Mouse (Mus musculus): ENCODE measurements at regions not wholly inside any gene's neighbourhood (a gene's known extent, or its start where the extent isn't known, plus 50 kb on each side); places are given as distances from the start of the nearest gene placed in this dataset.

DNA sequence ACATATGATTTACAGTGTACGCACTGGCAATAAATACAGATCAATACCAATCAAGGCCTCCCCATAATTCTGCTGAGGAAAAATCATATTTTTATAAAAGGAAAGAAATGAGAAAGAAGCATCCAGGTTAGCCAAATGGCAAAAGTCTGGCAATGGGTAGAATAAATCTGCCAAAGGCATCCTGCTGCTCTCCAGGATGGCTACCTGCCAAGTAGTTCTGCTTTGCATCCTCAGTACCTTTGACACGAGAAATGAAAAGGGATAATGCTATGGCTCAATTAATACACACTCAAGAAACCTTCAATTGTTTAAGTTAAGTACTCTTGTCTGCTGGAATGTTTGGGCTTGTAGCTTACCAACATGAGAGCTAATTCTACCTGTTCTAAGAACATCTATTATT, 451.2 kb upstream of the Marcks start:
- WGBS (ENCODE audit: insufficient replicate concordance), result 72% methylated on average over 2 of the region's 2 CpGs

DNA sequence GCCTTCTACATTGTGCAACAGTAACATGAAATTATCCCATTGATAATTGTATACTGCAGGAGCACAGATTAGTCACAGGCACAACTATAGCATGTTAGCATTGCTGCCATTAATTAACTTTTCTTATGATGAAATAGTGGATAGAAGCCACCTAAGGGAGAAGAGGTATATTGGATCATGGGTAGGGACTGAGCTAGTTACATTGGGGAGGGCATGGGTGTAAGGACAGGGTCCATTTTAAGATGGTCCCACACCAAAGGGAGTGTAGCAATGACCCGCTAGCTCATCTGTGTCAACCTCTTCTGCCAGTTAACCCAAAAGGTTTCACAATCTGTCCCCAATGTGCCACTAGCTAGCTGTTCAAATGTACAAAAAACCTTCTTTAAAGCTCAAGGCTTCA, 450.3 kb upstream of the Marcks start:
- H3K9me3 ChIP-seq (replicated peaks; ENCODE audit: control insufficient read depth, low read length), result no peaks in the 10 kb centered on the region
- no peak overlapping the region for H3K9ac ChIP-seq (ENCODE audit: low read depth, low read length)
- no peaks in the 10 kb centered on the region for H3K27me3 ChIP-seq (ENCODE audit: control insufficient read depth, insufficient read depth, low read length)
- 81% methylated on average over 1 of the region's 1 CpGs for WGBS (ENCODE audit: insufficient replicate concordance)
- no peaks in the 10 kb centered on the region for H3K4me1 ChIP-seq (ENCODE audit: control insufficient read depth, insufficient read depth, low read length)
- no peaks in the 10 kb centered on the region for H3K36me3 ChIP-seq (ENCODE audit: control insufficient read depth, insufficient read depth, low read length)
- ATAC-seq (replicated peaks; ENCODE audit: insufficient number of reproducible peaks, low FRiP score, low TSS enrichment), result no peak
- no peak overlapping the region for H3K4me3 ChIP-seq (ENCODE audit: low read depth, low read length)
- no peak overlapping the region for H3K27ac ChIP-seq (ENCODE audit: low read depth, low read length)
- no peak overlapping the region for H3K4me2 ChIP-seq

More for the DNA sequence above, 451.2 kb upstream of the Marcks start:
- Histone ChIP-seq H3K4me1 (ENCODE audit: control insufficient read depth, insufficient read depth, low read length) (no peaks in the 10 kb centered on the region), H3K27ac (ENCODE audit: low read depth, low read length) (no peak overlapping the region), H3K4me3 (ENCODE audit: low read depth, low read length) (no peak overlapping the region), H3K9ac (ENCODE audit: low read depth, low read length) (no peak overlapping the region), H3K27me3 (ENCODE audit: control insufficient read depth, insufficient read depth, low read length) (no peaks in the 10 kb centered on the region), H3K4me2 (no peak overlapping the region), H3K9me3 (replicated peaks; ENCODE audit: control insufficient read depth, low read length) (no peaks in the 10 kb centered on the region), H3K36me3 (ENCODE audit: control insufficient read depth, insufficient read depth, low read length) (no peaks in the 10 kb centered on the region)
- ATAC-seq (replicated peaks; ENCODE audit: insufficient number of reproducible peaks, low FRiP score, low TSS enrichment), result no peak

DNA sequence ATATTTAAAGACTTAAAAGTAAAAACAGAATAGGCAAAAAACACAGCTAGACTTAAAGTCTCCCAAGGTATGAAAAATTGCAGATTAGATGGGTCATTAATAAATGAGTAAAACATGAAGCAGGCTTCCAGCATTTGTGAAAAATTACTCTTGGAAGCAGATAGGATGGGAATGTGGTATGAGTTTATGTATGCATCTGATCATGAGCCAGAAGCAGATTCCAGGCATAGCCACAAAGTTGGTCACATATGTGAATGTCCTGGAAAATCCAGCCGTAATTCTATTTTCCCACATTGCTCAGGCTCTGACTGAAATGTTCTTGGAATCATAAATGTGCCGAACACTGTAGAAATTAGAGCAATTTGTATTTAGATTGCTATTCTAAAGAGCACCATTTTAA, 432.5 kb upstream of the Marcks start:
- H3K36me3 ChIP-seq (ENCODE audit: control insufficient read depth, insufficient read depth, low read length), result no peaks in the 10 kb centered on the region
- no peaks in the 10 kb centered on the region for H3K4me1 ChIP-seq (ENCODE audit: control insufficient read depth, insufficient read depth, low read length)
- no peak overlapping the region for H3K4me3 ChIP-seq (ENCODE audit: low read depth, low read length)
- WGBS (ENCODE audit: insufficient replicate concordance), result 81% methylated on average over 2 of the region's 2 CpGs
- no peak for ATAC-seq (replicated peaks; ENCODE audit: insufficient number of reproducible peaks, low FRiP score, low TSS enrichment)
- no peaks in the 10 kb centered on the region for H3K27me3 ChIP-seq (ENCODE audit: control insufficient read depth, insufficient read depth, low read length)
- no peak overlapping the region for H3K9ac ChIP-seq (ENCODE audit: low read depth, low read length)
- no peak overlapping the region for H3K4me2 ChIP-seq
- no peaks in the 10 kb centered on the region for H3K9me3 ChIP-seq (replicated peaks; ENCODE audit: control insufficient read depth, low read length)
- H3K27ac ChIP-seq (ENCODE audit: low read depth, low read length), result no peak overlapping the region

DNA sequence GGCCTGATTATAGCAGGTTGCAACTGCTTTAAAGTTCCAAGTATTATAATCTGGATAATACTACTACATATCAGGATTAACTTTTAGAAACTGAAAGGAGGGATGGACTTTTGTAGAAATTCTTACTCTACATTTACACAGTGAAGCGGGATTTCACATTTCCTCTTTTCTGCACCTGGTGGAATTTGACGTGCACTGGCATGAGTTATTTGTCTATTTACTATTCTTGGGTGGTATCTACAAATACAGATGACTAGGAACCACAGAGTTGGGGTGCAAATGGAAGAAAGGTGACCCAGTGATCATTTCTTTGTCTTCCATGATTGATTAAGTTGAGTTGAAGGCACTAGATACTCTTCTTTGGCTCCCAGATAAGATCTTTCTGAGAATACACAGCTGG, 423.0 kb upstream of the Marcks start:
- Histone ChIP-seq H3K4me3 (ENCODE audit: low read depth, low read length) (no peak overlapping the region), H3K4me1 (ENCODE audit: control insufficient read depth, insufficient read depth, low read length) (no peaks in the 10 kb centered on the region), H3K27me3 (ENCODE audit: control insufficient read depth, insufficient read depth, low read length) (no peaks in the 10 kb centered on the region), H3K9ac (ENCODE audit: low read depth, low read length) (no peak overlapping the region), H3K27ac (ENCODE audit: low read depth, low read length) (no peak overlapping the region), H3K9me3 (replicated peaks; ENCODE audit: control insufficient read depth, low read length) (no peaks in the 10 kb centered on the region), H3K36me3 (ENCODE audit: control insufficient read depth, insufficient read depth, low read length) (no peaks in the 10 kb centered on the region), H3K4me2 (no peak overlapping the region)
- WGBS (ENCODE audit: insufficient replicate concordance), result 88% methylated on average over 2 of the region's 2 CpGs
- ATAC-seq (replicated peaks; ENCODE audit: insufficient number of reproducible peaks, low FRiP score, low TSS enrichment), result no peak

DNA sequence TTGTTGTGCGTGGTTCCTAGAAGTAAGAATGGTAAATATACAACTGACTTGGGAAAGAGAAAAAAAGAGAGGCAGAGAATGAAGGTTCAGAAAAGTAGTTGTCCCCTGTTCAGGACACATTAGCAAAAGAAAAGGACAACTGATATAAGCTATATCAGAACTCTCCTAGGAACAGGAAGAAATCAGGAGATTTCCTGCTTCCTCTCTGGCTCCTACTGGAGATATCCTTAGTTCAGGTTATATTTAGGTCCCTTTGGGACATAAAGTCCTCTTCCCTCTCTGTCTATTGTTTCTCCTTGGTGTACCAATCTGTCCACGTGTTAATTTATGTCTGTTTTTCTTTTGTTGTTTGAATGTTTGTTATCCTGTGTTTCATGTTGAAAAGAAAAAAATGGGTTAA, 410.7 kb upstream of the Marcks start:
- H3K36me3 ChIP-seq (ENCODE audit: control insufficient read depth, insufficient read depth, low read length), result no peaks in the 10 kb centered on the region; the same call in 1 of the 2 replicates
- no peaks in the 10 kb centered on the region for H3K9me3 ChIP-seq (replicated peaks; ENCODE audit: control insufficient read depth, low read length)
- no peak overlapping the region for H3K4me2 ChIP-seq
- no peak overlapping the region for H3K27ac ChIP-seq (ENCODE audit: low read depth, low read length)
- H3K9ac ChIP-seq (ENCODE audit: low read depth, low read length), result no peak overlapping the region
- 74% methylated on average over 2 of the region's 2 CpGs for WGBS (ENCODE audit: insufficient replicate concordance)
- no peaks in the 10 kb centered on the region for H3K27me3 ChIP-seq (ENCODE audit: control insufficient read depth, insufficient read depth, low read length)
- H3K4me1 ChIP-seq (ENCODE audit: control insufficient read depth, insufficient read depth, low read length), result no peaks in the 10 kb centered on the region
- ATAC-seq (replicated peaks; ENCODE audit: insufficient number of reproducible peaks, low FRiP score, low TSS enrichment), result no peak
- H3K4me3 ChIP-seq (ENCODE audit: low read depth, low read length), result no peak overlapping the region

DNA sequence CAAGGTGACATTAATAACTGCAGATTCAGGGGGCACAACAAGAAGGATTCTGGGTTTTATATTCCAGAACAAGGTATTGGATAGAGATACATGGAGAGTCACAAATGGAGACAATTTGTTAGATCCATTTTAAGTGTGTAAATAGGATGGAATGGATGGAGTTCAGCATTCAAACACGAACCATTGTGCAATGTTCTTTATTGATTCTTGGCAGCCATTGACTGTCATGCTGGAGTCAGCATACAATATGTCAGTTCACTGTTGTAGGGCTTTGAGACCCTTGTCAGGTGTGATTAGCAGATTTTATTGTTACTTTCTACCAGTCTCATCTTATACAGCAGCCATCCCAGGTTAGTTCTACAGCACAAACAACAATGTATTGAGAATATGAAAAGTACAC, 402.0 kb upstream of the Marcks start:
- ATAC-seq (replicated peaks; ENCODE audit: insufficient number of reproducible peaks, low FRiP score, low TSS enrichment), result no peak
- H3K27me3 ChIP-seq (ENCODE audit: control insufficient read depth, insufficient read depth, low read length), result no peaks in the 10 kb centered on the region
- no peaks in the 10 kb centered on the region for H3K36me3 ChIP-seq (ENCODE audit: control insufficient read depth, insufficient read depth, low read length)
- no peak overlapping the region for H3K4me2 ChIP-seq
- H3K27ac ChIP-seq (ENCODE audit: low read depth, low read length), result no peak overlapping the region
- H3K4me3 ChIP-seq (ENCODE audit: low read depth, low read length), result no peak overlapping the region
- no peaks in the 10 kb centered on the region for H3K4me1 ChIP-seq (ENCODE audit: control insufficient read depth, insufficient read depth, low read length)
- 71% methylated on average over 1 of the region's 1 CpGs for WGBS (ENCODE audit: insufficient replicate concordance)
- H3K9ac ChIP-seq (ENCODE audit: low read depth, low read length), result no peak overlapping the region
- H3K9me3 ChIP-seq (replicated peaks; ENCODE audit: control insufficient read depth, low read length), result no peaks in the 10 kb centered on the region

DNA sequence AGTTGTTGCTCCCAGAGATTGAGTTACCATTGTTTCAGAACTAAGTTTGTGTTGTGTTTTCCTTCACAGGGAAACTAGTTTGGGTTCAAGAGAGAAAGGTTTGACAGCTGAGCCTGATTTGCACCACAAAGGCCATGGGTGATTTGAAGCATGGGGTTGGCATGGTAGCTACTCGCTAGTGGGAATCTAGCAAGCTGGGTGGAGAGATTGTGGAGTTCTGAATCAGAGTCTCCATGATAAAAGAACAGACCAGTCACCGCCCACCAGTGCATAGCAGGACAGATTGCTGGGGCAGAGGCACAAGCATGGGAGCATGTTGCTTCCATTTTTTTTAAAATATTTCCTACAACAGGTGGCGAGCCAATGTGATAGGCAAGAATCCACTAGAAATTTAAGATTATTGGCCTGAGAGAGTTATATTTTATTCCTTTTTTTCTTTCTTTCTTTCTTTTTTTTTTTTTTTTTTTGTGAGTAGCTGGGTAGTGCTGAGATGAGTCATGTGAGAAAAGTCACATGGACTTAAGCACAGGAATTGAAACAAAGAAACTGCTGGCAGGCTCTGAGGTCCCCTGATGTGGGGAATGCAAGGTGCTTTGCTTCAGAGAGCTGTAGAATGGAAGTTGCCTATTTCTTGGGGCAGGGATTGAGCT, 367.4 kb upstream of the Marcks start:
- WGBS (ENCODE audit: insufficient replicate concordance), result 77% methylated on average over 3 of the region's 3 CpGs
- Histone ChIP-seq H3K4me2 (no peak overlapping the region), H3K27me3 (ENCODE audit: control insufficient read depth, insufficient read depth, low read length) (no peaks in the 10 kb centered on the region), H3K36me3 (ENCODE audit: control insufficient read depth, insufficient read depth, low read length) (no peaks in the 10 kb centered on the region), H3K4me3 (ENCODE audit: low read depth, low read length) (no peak overlapping the region), H3K4me1 (ENCODE audit: control insufficient read depth, insufficient read depth, low read length) (no peaks in the 10 kb centered on the region), H3K9me3 (replicated peaks; ENCODE audit: control insufficient read depth, low read length) (no peaks in the 10 kb centered on the region), H3K27ac (ENCODE audit: low read depth, low read length) (no peak overlapping the region), H3K9ac (ENCODE audit: low read depth, low read length) (no peak overlapping the region)
- ATAC-seq (replicated peaks; ENCODE audit: insufficient number of reproducible peaks, low FRiP score, low TSS enrichment), result no peak

DNA sequence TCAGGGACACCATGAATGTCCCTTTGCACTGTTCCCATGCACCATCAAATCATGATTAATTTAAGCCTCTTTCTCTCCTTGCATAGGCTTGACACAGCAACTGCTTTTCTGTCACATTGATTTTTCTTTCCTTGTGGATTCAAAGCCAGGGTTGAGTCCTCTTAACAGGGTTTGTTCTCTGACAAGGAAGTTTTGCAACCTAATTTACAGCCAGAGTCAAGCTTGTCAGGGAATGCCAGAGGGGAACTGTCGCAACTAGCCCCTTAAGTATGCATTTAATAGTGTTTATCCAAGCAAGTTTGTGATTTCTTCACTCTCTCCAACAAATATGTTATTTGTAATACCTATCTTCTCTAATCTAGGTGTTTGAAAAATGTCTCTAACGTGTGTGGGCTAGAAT, 365.7 kb upstream of the Marcks start:
- Histone ChIP-seq H3K27ac (ENCODE audit: low read depth, low read length) (no peak overlapping the region), H3K27me3 (ENCODE audit: control insufficient read depth, insufficient read depth, low read length) (no peaks in the 10 kb centered on the region), H3K4me2 (no peak overlapping the region), H3K9ac (ENCODE audit: low read depth, low read length) (no peak overlapping the region), H3K9me3 (replicated peaks; ENCODE audit: control insufficient read depth, low read length) (no peaks in the 10 kb centered on the region), H3K36me3 (ENCODE audit: control insufficient read depth, insufficient read depth, low read length) (no peaks in the 10 kb centered on the region), H3K4me3 (ENCODE audit: low read depth, low read length) (no peak overlapping the region), H3K4me1 (ENCODE audit: control insufficient read depth, insufficient read depth, low read length) (no peaks in the 10 kb centered on the region)
- ATAC-seq (replicated peaks; ENCODE audit: insufficient number of reproducible peaks, low FRiP score, low TSS enrichment), result no peak
- 65% methylated on average over 2 of the region's 2 CpGs for WGBS (ENCODE audit: insufficient replicate concordance)

DNA sequence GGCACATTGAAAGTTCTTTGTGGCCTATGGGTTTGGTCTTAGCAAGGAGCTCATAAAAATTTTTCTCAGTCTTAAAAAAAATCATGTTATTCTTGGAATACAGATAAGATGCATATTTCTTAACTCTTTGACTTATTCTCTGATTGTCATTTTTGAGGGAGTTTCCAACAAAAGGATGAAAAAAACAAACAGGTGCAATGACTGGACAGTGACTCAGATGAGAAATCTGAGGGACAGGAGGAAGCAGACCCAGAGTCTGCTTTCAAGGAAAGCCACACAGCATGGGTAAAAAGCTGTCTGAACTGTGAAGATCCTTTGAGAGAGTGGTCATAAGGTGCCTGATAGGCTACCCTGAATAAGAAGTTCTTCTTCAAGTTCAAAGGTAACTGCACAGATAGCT, 363.8 kb upstream of the Marcks start:
- H3K4me2 ChIP-seq, result no peak overlapping the region
- H3K9me3 ChIP-seq (replicated peaks; ENCODE audit: control insufficient read depth, low read length), result no peaks in the 10 kb centered on the region
- no peak overlapping the region for H3K4me3 ChIP-seq (ENCODE audit: low read depth, low read length)
- H3K36me3 ChIP-seq (ENCODE audit: control insufficient read depth, insufficient read depth, low read length), result no peaks in the 10 kb centered on the region
- H3K27me3 ChIP-seq (ENCODE audit: control insufficient read depth, insufficient read depth, low read length), result no peaks in the 10 kb centered on the region
- H3K27ac ChIP-seq (ENCODE audit: low read depth, low read length), result no peak overlapping the region
- H3K4me1 ChIP-seq (ENCODE audit: control insufficient read depth, insufficient read depth, low read length), result no peaks in the 10 kb centered on the region
- H3K9ac ChIP-seq (ENCODE audit: low read depth, low read length), result no peak overlapping the region
- ATAC-seq (replicated peaks; ENCODE audit: insufficient number of reproducible peaks, low FRiP score, low TSS enrichment), result no peak

Data from heart, embryonic 11.5 days (tissue).